Mouse (Mus musculus) hindbrain, embryonic 13.5 days (tissue): ENCODE results near the gene Zfp541. TPM values are rescaled to one million over a fixed set of nuclear protein-coding genes. Genes with fewer than 3 reads are reported as not detected.

Experiments
- ATAC-seq: fragments of 200-750 bp; cut with Nextera tagmentation; 2 replicates; pipeline ENCODE4 v1.8.0; 2017; ENCODE audit warnings: moderate TSS enrichment; ENCODE audit not compliant: low FRiP score
- H3K27ac ChIP-seq: fragments of 300-500 bp; sonication (generic); 2 replicates; pipeline ENCODE4 v1.5.1; 2015; ENCODE audit warnings: inconsistent platforms, mild to moderate bottlenecking, moderate library complexity
- H3K27me3 ChIP-seq: fragments of 300-500 bp; sonication (generic); 2 replicates; pipeline ENCODE4 v1.6.1; 2015; ENCODE audit warnings: mild to moderate bottlenecking, inconsistent platforms
- H3K36me3 ChIP-seq: fragments of 300-500 bp; sonication (generic); 2 replicates; pipeline ENCODE4 v1.6.1; 2015; ENCODE audit warnings: mild to moderate bottlenecking, inconsistent platforms
- H3K4me1 ChIP-seq: fragments of 300-500 bp; sonication (generic); replicated peaks from 2 replicates; pipeline ENCODE4 v1.6.1; 2015; ENCODE audit warnings: inconsistent platforms
- H3K4me2 ChIP-seq: fragments of 300-500 bp; sonication (generic); 2 replicates; pipeline ENCODE4 v1.6.1; 2015; ENCODE audit warnings: inconsistent platforms, mild to moderate bottlenecking, moderate library complexity
- H3K4me3 ChIP-seq: fragments of 300-500 bp; sonication (generic); 2 replicates; pipeline ENCODE4 v1.5.1; 2015; ENCODE audit warnings: mild to moderate bottlenecking, inconsistent platforms
- H3K9ac ChIP-seq: fragments of 300-500 bp; sonication (generic); 2 replicates; pipeline ENCODE4 v1.6.1; 2015; ENCODE audit warnings: mild to moderate bottlenecking, inconsistent platforms
- H3K9me3 ChIP-seq: fragments of 300-500 bp; sonication (generic); 2 replicates; pipeline ENCODE4 v1.6.1; 2016; ENCODE audit warnings: inconsistent platforms
- WGBS: fragments of 180-500 bp; shearing (Covaris S2); methylation state at CpG from one replicate; pipeline ENCODE4 v1.1.7; 2015; 5-methylcytosine and 5-hydroxymethylcytosine counted together
- polyA plus RNA-seq: library from polyadenylated mRNA; unstranded; fragments of >200 nt; fragmentation: Nextera tagmentation; extraction: Ambion mirVana; gene quantifications from 2 replicates; pipeline ENCODE4 v1.2.1, GENCODE M21; 2015

Zfp541 gene
- polyA plus RNA-seq, 1 experiment from 2014 or later, result 0.09 TPM

DNA sequence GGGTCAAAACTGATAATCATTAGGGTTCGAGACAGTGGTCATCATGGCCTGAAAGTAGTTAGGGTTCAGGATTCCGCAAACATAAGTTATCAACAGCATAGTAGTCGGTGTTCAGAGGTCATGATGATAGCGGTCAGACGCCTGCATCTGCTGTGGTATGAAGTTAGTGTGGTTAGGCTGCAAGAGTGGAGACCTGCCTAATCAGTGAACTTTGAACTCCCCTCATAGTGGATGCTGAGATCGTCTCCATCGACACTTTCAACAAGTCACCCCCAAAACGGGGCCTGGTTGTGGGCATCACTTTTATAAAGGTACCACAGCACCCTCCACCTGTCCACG is 58.6 kb downstream of the Zfp541 start:
- Histone ChIP-seq H3K9ac (peak overlapping the region; percentile 80), H3K27me3 (no peaks in the 10 kb centered on the region), H3K4me3 (peak overlapping the region; percentile 67), H3K4me1 (peaks cover 15% of the 10 kb centered on the region), H3K9me3 (no peaks in the 10 kb centered on the region), H3K27ac (peak overlapping the region; percentile 94; the same call in 1 of the 2 replicates), H3K36me3 (peaks cover 49% of the 10 kb centered on the region), H3K4me2 (peak overlapping the region; percentile 56)
- 52% methylated on average over 9 of the region's 9 CpGs for WGBS
- ATAC-seq, result peak; percentile 58; the same call in 1 of the 2 replicates

DNA sequence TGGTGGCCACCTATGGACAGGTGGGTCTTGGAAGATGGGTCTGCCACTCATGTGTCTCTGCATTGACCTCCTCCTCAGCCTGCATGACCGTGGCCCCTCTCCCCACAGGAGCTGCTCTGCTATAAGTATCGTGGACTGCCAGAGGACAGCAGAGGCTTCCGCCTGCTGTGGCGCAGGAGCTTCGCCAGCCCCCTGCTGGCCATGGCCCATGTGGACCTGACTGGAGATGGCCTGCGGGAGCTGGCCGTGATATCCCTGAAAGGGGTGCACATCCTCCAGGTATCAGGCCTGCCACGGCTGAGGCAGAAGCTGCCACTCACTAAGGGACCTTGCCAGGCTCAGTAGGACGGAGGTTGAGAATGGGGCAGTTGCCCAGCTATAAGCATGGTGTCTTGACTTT is 64.2 kb downstream of the Zfp541 start:
- no peak overlapping the region for H3K9ac ChIP-seq

DNA sequence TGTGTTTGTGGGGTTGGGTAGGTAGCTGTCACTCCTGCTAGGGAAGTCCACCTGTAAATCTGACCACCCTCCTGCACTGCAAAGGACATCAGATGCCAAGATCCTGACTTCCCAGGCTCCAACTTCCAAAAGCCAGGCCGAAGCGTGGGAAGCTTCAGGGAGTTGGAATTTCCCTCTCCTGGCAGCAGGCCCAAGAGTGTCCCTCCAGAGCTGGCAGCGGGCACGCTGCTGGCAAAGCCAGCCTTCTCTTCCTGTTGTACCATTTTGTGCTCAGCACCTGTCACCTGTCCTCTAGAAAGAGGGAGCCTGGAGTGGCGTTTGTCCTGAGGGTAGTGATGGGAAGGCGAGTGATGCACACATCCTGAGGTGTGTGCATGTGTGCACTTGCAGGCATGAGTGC is 66.7 kb downstream of the Zfp541 start:
- H3K9me3 ChIP-seq, result no peaks in the 10 kb centered on the region
- no peak overlapping the region for H3K4me3 ChIP-seq
- no peak overlapping the region for H3K9ac ChIP-seq
- no peaks in the 10 kb centered on the region for H3K27me3 ChIP-seq
- no peak overlapping the region for H3K4me2 ChIP-seq
- H3K4me1 ChIP-seq, result peaks cover 42% of the 10 kb centered on the region
- H3K36me3 ChIP-seq, result peaks cover 40% of the 10 kb centered on the region
- H3K27ac ChIP-seq, result no peak overlapping the region
- WGBS, result 85% methylated on average over 6 of the region's 6 CpGs
- no peak for ATAC-seq

More for the DNA sequence above, 64.2 kb downstream of the Zfp541 start:
- Histone ChIP-seq H3K36me3 (peaks cover 43% of the 10 kb centered on the region), H3K4me3 (no peak overlapping the region), H3K9me3 (no peaks in the 10 kb centered on the region), H3K4me2 (no peak overlapping the region), H3K27me3 (no peaks in the 10 kb centered on the region), H3K4me1 (peaks cover 20% of the 10 kb centered on the region), H3K27ac (no peak overlapping the region)
- ATAC-seq, result no peak
- WGBS, result 82% methylated on average over 9 of the region's 9 CpGs

DNA sequence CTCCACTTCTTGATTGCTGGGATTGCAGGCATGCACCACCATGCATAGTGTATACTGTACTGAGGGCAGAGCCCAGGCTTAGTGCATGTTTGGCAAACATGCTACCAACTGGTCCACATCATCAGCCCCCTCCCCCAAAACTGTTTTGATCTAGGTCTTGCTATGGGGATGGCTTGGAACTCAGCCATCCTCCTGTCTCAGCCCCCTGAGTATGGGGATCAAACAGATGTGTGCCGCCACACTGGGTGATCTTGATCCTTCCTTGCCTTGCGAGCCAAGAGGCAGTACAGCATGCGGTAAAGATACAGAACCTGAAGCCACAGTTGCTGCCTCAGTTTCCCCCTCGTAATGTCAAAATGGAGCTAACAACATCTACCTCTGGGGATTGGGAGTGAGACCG is 67.3 kb downstream of the Zfp541 start:
- Histone ChIP-seq H3K27me3 (no peaks in the 10 kb centered on the region), H3K4me2 (peak overlapping the region; percentile 76), H3K9me3 (no peaks in the 10 kb centered on the region), H3K4me1 (peaks cover 48% of the 10 kb centered on the region), H3K27ac (peak overlapping the region; percentile 88; the same call in 1 of the 2 replicates), H3K9ac (0 out of 2 replicates have a peak overlapping the region, but pooled peaks have one; percentile 85), H3K4me3 (peak overlapping the region; percentile 61; the same call in 1 of the 2 replicates), H3K36me3 (peaks cover 35% of the 10 kb centered on the region)
- no peak for ATAC-seq
- WGBS, result 66% methylated on average over 5 of the region's 5 CpGs

DNA sequence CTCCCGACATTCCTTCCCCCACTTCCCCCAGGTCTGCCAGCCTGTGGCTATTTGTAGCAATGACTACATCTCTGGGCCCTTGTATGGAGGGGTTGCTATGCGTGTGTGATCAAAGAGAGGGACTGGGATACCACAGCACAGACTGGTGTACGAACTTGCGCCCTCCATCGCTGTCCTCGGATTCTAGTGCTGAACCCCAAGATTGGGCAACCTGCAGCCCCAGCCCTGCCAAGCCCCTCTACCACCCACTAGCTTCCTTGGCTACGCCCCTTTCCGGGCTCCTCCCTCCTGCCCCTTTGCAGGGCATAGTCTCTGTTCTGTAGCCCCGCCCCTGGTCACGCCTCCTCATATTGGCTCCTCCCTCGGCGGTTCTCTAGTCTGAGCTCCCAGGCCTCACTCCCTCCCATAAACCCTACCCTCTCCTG is 67.8 kb downstream of the Zfp541 start, which contains the start of gene Slc8a2:
Gene Slc8a2 (plus strand): TSS at position 406 of the 425 bp plus-strand sequence.
- Histone ChIP-seq H3K4me1 (peaks cover 53% of the 10 kb centered on the region), H3K9ac (peak within 1 kb of the TSS; percentile 85)
- 4% methylated on average over 12 of the region's 12 CpGs for WGBS

DNA sequence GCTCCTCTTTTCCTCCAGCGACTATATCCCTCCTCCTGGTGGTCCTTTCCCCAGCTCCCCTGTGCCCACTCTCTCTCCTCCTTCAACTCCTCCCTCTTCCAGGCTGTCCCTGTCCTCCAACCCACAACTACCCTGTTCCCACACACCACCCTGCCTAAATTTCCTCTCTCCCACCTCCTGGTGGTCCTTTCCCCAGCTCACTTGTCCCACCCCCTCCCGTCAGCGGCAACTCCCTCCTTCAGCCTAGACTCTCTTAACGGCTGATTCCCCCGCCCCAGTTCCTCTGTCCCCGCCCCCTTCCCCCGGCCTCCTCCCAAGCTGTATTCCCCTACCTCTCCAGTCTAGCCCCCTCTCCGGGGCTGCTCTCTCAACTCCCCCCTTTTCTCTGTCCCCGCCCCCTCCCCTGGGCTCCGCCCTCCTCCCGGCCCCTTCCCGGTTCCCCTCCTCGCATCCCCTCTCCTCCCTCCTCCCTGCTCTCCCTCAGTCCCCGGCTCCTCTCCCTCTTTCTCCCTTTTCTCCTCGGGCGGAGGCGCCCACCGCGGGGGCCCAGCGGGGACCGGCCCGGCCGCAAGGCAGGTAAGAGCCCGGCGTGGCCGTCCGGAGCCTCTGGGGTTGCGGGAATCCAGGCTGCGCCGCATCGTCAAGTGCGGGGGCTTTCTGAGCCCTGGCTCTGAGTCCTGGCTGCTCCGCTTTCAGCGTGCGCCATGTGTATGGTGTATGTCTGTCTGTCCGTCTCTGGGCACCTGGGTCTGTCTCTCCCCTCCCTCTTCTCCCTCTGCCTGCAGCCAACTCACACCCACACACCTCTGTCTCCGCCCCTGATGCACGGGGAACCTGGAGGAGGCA is 68.5 kb downstream of the Zfp541 start:
- H3K9me3 ChIP-seq, result no peaks in the 10 kb centered on the region
- H3K4me3 ChIP-seq, result peak overlapping the region; percentile 61
- peaks cover 59% of the 10 kb centered on the region for H3K4me1 ChIP-seq
- H3K4me2 ChIP-seq, result peak overlapping the region; percentile 76
- H3K27me3 ChIP-seq, result no peaks in the 10 kb centered on the region
- peak overlapping the region; percentile 85 for H3K9ac ChIP-seq
- WGBS, result 1% methylated on average over 38 of the region's 38 CpGs
- peaks cover 25% of the 10 kb centered on the region for H3K36me3 ChIP-seq
- peak; percentile 72 for ATAC-seq
- H3K27ac ChIP-seq, result peak overlapping the region; percentile 88

More for the DNA sequence above, 67.8 kb downstream of the Zfp541 start, which contains the start of gene Slc8a2:
- H3K9me3 ChIP-seq, result no peaks in the 10 kb centered on the region
- peak within 1 kb of the TSS; percentile 88 for H3K27ac ChIP-seq
- H3K36me3 ChIP-seq, result peaks cover 31% of the 10 kb centered on the region
- H3K27me3 ChIP-seq, result no peaks in the 10 kb centered on the region
- H3K4me2 ChIP-seq, result peak within 1 kb of the TSS; percentile 76
- H3K4me3 ChIP-seq, result peak within 1 kb of the TSS; percentile 61
- ATAC-seq, result peak; percentile 87

DNA sequence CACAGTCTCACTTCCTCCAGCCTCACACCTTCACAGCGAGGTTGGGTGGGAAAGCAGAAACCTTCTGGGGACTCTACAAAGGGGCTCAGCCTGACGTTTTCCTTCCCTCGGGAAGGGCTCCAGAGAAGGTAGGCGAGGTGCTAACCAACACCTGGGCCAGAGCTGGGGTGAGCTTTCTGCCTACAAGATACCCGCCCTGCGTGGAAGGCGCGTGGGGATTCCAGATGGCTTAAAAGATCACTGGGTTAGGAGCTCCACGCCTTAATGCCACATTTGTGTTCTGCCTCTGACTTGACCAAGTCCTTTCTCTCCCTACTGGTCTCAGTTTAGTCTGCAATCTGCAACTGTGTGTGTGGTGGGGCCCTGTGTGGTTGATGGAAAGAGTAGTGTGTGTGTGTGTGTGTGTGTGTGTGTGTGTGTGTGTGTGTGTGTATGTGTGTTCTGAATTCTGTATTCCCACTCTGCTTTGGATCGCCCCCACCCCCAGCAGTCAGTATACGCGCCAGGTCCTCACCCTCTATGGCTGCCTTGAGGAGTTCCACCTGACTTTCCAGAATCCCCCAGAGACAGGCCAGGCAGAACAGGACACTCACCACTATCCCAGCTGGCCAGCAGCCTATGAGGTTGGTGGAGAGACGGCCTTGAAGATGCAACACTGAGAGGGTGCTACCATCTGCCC is 69.5 kb downstream of the Zfp541 start:
- no peak for ATAC-seq
- H3K27ac ChIP-seq, result peak overlapping the region; percentile 88
- peak overlapping the region; percentile 76 for H3K4me2 ChIP-seq
- WGBS, result 36% methylated on average over 13 of the region's 13 CpGs
- peaks cover 14% of the 10 kb centered on the region for H3K36me3 ChIP-seq
- no peaks in the 10 kb centered on the region for H3K9me3 ChIP-seq
- peak overlapping the region; percentile 61 for H3K4me3 ChIP-seq
- H3K9ac ChIP-seq, result peak overlapping the region; percentile 85
- peaks cover 70% of the 10 kb centered on the region for H3K4me1 ChIP-seq
- H3K27me3 ChIP-seq, result no peaks in the 10 kb centered on the region

DNA sequence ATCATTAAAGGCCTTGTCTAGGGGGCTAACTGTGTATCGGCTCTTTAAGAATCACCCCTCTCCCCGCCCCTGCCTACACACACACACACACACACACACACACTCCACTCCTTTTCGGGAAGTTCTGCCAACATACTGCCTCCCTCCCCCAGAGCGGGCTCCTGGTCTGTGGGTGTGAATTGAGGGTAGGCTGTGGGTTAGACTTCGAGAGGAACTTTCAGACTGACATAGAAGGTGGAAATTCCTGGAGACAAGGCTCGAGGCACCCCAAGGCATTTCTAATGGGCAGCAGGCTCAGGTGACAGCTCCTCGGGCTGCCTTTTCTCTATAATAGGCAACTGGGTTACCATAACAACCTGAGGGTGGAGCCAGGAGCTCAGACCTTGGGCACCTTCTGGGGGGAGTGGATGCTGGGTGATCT is 70.6 kb downstream of the Zfp541 start:
- H3K27ac ChIP-seq, result peak overlapping the region; percentile 83
- peaks cover 79% of the 10 kb centered on the region for H3K4me1 ChIP-seq
- peaks cover 5% of the 10 kb centered on the region for H3K36me3 ChIP-seq
- H3K4me2 ChIP-seq, result peak overlapping the region; percentile 76
- no peak for ATAC-seq
- H3K9me3 ChIP-seq, result no peaks in the 10 kb centered on the region
- H3K9ac ChIP-seq, result peak overlapping the region; percentile 46; the same call in 1 of the 2 replicates
- 6% methylated on average over 7 of the region's 7 CpGs for WGBS
- peak overlapping the region; percentile 61 for H3K4me3 ChIP-seq
- H3K27me3 ChIP-seq, result no peaks in the 10 kb centered on the region

DNA sequence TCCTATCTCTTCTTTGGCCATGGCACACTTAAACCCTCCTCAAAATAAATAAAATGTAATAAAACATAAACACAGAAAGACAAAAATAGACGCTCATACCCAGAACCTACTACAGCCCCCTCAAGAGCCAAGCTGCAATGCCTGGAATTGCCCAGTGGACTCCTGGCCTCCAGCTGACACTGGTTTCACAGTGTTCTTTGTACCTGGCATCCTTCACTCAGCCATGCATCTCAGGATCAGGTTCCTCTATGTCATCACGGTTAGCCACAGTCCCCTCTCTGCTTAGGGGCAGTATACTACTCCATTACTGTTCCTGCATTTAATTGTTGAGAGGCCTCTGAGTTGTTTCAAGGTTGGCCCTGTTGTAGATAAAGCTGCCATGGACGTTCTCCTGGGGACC is 71.3 kb downstream of the Zfp541 start:
- peak overlapping the region; percentile 76; the same call in 1 of the 2 replicates for H3K4me2 ChIP-seq

DNA sequence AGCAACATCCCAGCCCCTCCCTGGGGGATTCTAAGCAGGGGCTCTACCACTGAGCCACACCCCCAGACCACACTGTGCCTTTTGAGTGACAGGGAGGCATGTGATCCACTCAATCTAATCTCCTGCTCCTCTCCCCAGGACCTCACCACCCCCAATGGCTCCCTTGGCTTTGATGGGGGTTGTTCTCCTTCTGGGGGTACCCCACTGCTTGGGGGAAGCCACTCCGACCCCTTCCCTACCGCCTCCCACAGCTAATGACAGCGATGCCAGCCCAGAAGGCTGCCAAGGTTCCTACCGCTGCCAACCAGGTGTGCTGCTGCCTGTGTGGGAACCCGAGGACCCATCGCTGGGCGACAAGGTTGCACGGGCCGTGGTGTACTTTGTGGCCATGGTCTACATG is 72.1 kb downstream of the Zfp541 start:
- no peaks in the 10 kb centered on the region for H3K9me3 ChIP-seq
- ATAC-seq, result no peak
- H3K4me1 ChIP-seq, result peaks cover 84% of the 10 kb centered on the region
- H3K36me3 ChIP-seq, result no peaks in the 10 kb centered on the region
- WGBS, result 91% methylated on average over 9 of the region's 9 CpGs
- no peak overlapping the region for H3K9ac ChIP-seq
- H3K27me3 ChIP-seq, result no peaks in the 10 kb centered on the region
- no peak overlapping the region; the same call in 1 of the 2 replicates for H3K4me3 ChIP-seq
- peak overlapping the region; percentile 19; the same call in 1 of the 2 replicates for H3K4me2 ChIP-seq
- peak overlapping the region; percentile 83 for H3K27ac ChIP-seq

More for the DNA sequence above, 71.3 kb downstream of the Zfp541 start:
- Histone ChIP-seq H3K27ac (peak overlapping the region; percentile 83), H3K36me3 (no peaks in the 10 kb centered on the region), H3K27me3 (no peaks in the 10 kb centered on the region), H3K9ac (no peak overlapping the region; the same call in 1 of the 2 replicates), H3K4me3 (no peak overlapping the region), H3K4me1 (peaks cover 81% of the 10 kb centered on the region), H3K9me3 (no peaks in the 10 kb centered on the region)
- no peak for ATAC-seq
- 74% methylated on average over 3 of the region's 3 CpGs for WGBS

DNA sequence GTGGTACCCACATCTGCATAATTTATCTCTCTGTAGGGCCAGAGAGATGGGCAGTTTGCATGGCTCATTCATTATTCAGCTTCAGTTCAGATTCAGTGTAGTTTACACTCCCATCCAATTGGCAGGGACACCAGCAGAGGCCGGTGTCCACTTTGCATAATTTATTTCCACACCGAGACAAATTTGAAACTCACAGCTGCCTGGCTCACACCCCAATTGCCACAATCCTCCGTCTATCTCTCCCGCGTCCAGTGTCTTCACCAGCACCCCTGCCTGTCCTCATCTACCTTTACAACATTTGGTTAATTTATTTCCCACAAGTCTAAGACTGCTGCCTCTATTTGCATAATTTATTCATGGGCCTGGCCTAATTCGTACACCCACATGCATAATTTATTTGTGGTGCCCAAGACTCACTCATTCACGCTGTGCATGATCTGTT is 73.4 kb downstream of the Zfp541 start:
- peak overlapping the region; percentile 83 for H3K27ac ChIP-seq
- ATAC-seq, result peak; percentile 67

More for the DNA sequence above, 73.4 kb downstream of the Zfp541 start:
- peaks cover 8% of the 10 kb centered on the region for H3K36me3 ChIP-seq
- H3K4me3 ChIP-seq, result no peak overlapping the region
- peak overlapping the region; percentile 1; the same call in 1 of the 2 replicates for H3K9ac ChIP-seq
- peak overlapping the region; percentile 38 for H3K4me2 ChIP-seq
- WGBS, result 14% methylated on average over 7 of the region's 7 CpGs
- no peaks in the 10 kb centered on the region for H3K27me3 ChIP-seq
- H3K4me1 ChIP-seq, result peaks cover 77% of the 10 kb centered on the region
- H3K9me3 ChIP-seq, result no peaks in the 10 kb centered on the region
